Mouse (Mus musculus) heart, adult 11 months (tissue): ENCODE measurements around the gene Snapc2.

Experiments used
- DNase-seq: peaks from one replicate; pipeline ENCODE4 v3.0.0; 2022

Snapc2 gene

DNA sequence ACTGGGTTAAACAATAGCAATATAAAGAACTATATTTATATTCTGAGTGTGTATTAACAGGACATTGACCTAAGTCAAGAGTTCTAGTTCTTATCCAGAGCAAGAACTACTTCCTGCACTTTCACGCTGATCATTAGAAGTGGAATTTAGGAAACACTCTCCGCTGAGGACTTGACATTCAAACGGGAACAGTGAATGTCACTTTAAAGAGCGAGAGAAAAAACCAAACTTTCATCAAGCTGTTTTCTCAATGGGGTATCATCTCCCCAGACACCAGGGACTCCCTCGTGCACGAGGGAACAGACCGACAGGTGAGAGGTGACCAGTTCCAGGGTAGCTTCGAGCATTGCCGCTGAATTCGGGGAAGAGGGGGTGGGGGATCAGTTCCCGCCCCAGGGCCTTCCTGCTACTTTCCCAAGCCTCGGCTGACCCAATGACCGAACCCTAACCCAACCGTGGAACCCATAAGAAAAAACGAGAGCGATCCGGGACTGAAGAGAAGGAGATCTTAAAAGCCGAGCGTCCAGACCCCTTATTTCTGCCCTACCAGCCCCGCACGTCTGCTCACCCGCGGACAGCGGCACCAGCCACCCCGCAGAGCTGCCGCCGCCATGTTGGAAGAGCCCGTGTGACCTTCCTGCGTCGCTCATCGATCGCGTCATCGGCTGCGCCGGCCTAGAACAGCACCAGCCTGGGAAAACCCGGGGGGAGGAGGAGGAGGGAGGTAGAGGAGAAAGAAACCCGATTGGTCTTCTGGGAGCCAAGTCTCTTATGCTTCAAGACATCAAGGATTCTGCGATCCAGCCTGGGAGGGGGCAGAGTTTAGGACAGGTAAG lies 22.6 kb downstream of the Snapc2 start, which contains the start of gene Timm44:
Timm44 (minus strand) TSS at position 639 of the 836 bp plus-strand sequence.
- peak; percentile 100 for DNase-seq

DNA sequence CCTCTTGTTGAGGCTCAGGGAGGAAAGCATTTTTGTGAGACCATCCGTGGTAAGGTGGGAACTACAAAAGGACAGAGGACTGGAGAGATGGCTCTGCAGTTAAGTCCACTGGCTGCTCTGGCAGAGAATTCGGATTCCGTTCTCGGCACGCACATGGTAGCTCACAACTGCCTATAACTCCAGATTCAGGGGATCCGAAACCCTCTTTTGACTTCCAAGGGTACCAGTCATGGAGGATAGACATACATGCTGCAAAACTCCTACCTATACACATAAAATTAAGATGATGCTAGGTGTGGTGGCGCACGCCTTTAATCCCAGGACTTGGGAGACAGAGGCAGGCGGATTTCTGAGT lies 23.2 kb downstream of the Snapc2 start:
- DNase-seq: no peak

DNA sequence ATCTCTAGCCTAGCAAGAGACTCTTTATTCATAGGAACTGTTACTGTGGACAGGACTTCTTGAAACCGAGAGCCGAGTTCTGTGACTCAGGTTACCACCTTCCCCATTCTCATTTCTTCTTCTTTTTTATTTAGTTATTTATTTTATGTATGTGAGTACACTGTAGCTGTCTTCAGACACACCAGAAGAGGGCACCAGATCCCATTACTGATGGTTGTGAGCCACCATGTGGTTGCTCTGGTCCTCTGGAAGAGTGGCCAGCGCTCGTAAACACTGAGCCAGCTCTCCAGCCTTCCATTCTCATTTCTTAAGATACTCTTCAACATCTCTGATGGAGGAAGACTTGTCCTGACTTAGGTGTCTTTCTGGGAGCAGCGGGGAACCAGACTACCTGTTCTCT lies 39.9 kb downstream of the Snapc2 start:
- DNase-seq: no peak

DNA sequence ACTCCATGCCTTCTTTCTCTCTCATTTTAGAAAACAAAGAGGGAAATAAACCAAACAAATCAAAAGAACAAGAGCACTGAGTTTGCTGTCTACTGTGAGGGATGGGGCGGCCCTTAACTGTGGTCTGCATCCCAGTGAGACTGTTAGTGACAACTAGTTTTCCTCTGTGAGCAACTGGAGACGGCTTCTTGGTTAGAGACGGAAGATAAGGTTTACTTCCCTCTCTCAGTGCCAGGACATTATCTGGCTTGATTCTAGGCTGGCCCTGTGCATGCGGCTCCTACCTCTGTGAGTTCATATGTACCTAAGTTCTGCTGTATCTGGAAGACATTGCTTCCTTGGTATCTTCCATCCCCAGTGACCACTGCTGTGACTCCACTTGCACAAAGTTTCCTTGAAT lies 44.9 kb downstream of the Snapc2 start:
- no peak for DNase-seq

DNA sequence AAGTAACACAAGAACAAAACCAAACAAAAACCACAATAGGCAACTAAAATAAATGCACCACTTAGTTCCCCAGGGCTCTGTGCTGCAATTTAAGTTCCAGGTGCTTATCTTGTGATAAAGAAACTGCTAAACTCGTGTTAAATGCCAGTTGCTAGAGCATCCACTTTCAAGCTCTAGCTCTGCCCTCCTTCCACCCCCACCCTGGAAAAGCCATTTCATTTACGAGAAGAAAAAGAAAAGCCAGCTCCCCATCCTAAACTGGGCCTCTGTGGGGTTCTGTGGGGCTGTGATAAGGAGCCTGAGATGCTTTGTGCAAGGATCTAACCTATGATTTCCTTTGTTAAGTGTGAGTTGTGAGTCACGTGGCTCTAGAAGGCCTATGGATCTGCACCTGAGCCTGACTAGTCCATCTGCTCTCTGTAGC lies 51.3 kb downstream of the Snapc2 start:
- no peak for DNase-seq
